Mouse (Mus musculus) heart, embryonic 10.5 days (tissue): ENCODE measurements around the gene Moap1. TPM values are rescaled to one million over a fixed set of nuclear protein-coding genes. Genes with fewer than 3 reads are reported as not detected.

Experiments
- DNase-seq: peaks from one replicate; pipeline ENCODE4 v3.0.0-alpha.2; 2017; ENCODE audit warnings: low spot score
- H3K27ac ChIP-seq: fragments of 300-500 bp; sonication (generic); 2 replicates; pipeline ENCODE4 v1.5.1; 2016; ENCODE audit warnings: mild to moderate bottlenecking
- H3K27me3 ChIP-seq: fragments of 300-500 bp; sonication (generic); 2 replicates; pipeline ENCODE4 v1.6.1; 2016; ENCODE audit warnings: mild to moderate bottlenecking; ENCODE audit not compliant: poor library complexity, insufficient read depth, severe bottlenecking
- H3K36me3 ChIP-seq: fragments of 300-500 bp; sonication (generic); 2 replicates; pipeline ENCODE4 v1.6.1; 2016; ENCODE audit warnings: mild to moderate bottlenecking, moderate library complexity
- H3K4me1 ChIP-seq: fragments of 300-500 bp; sonication (generic); 2 replicates; pipeline ENCODE4 v1.6.1; 2016; ENCODE audit warnings: mild to moderate bottlenecking
- H3K4me3 ChIP-seq: fragments of 300-500 bp; sonication (generic); 2 replicates; pipeline ENCODE4 v1.5.1; 2016; ENCODE audit warnings: mild to moderate bottlenecking, moderate library complexity
- H3K9me3 ChIP-seq: fragments of 300-500 bp; sonication (generic); 2 replicates; pipeline ENCODE4 v1.6.1; 2016; ENCODE audit warnings: mild to moderate bottlenecking, moderate library complexity
- WGBS: fragments of 180-500 bp; shearing (Covaris S2); methylation state at CpG from one replicate; pipeline ENCODE4 v1.1.7; 2016; 5-methylcytosine and 5-hydroxymethylcytosine counted together
- polyA plus RNA-seq: library from polyadenylated mRNA; unstranded; fragments of >200 nt; fragmentation: Nextera tagmentation; extraction: Ambion mirVana; gene quantifications from 2 replicates; pipeline ENCODE4 v1.2.1, GENCODE M21; 2016

Gene Moap1
- 24.0 and 24.8 TPM in 2 replicates for polyA plus RNA-seq

GRCm38 (mm10) chr12:102743589-102744574, at the start of gene Moap1, which contains the start of gene Tmem251:
Gene Moap1, minus strand, starts transcription at chr12:102743661.
Gene Tmem251, plus strand, starts transcription at chr12:102743762.
- peak; percentile 96 for DNase-seq
- H3K4me3 ChIP-seq: peak within 1 kb of the TSS; percentile 93
- under 1% methylated on average over 63 of the region's 63 CpGs for WGBS
- H3K27ac ChIP-seq: peak within 1 kb of the TSS; percentile 96
- H3K9me3 ChIP-seq: no peaks in the 10 kb centered on the region
- H3K36me3 ChIP-seq: peaks cover 15% of the 10 kb centered on the region
- peaks cover 23% of the 10 kb centered on the region for H3K4me1 ChIP-seq
- no peaks in the 10 kb centered on the region for H3K27me3 ChIP-seq

GRCm38 (mm10) chr12:102787927-102788326, 44.5 kb upstream of the Moap1 start:
- Histone ChIP-seq H3K27ac (no peak overlapping the region), H3K4me3 (no peak overlapping the region), H3K27me3 (no peaks in the 10 kb centered on the region), H3K36me3 (peaks cover 81% of the 10 kb centered on the region), H3K4me1 (no peaks in the 10 kb centered on the region), H3K9me3 (no peaks in the 10 kb centered on the region)
- WGBS: 87% methylated on average over 7 of the region's 7 CpGs
- DNase-seq: no peak

- no peak for DNase-seq
- Histone ChIP-seq H3K36me3 (peaks cover 59% of the 10 kb centered on the region), H3K27me3 (no peaks in the 10 kb centered on the region), H3K27ac (no peak overlapping the region), H3K4me3 (no peak overlapping the region), H3K4me1 (no peaks in the 10 kb centered on the region), H3K9me3 (no peaks in the 10 kb centered on the region)
- 80% methylated on average over 5 of the region's 5 CpGs for WGBS
These were observed 42.1 kb upstream of the Moap1 start for GRCm38 (mm10) chr12:102785593-102785985.

- no peak for DNase-seq
- Histone ChIP-seq H3K36me3 (peaks cover 54% of the 10 kb centered on the region), H3K4me1 (0 out of 2 replicates have a peak, but pooled peaks cover 2% of the 10 kb centered on the region), H3K9me3 (no peaks in the 10 kb centered on the region), H3K27me3 (no peaks in the 10 kb centered on the region), H3K4me3 (no peak overlapping the region), H3K27ac (no peak overlapping the region)
- WGBS: 84% methylated on average over 19 of the region's 19 CpGs
These were observed 41.6 kb upstream of the Moap1 start for GRCm38 (mm10) chr12:102784899-102785592.

- DNase-seq: no peak
- Histone ChIP-seq H3K4me3 (no peak overlapping the region), H3K4me1 (peaks cover 7% of the 10 kb centered on the region; the same call in 1 of the 2 replicates), H3K27me3 (no peaks in the 10 kb centered on the region), H3K27ac (no peak overlapping the region), H3K36me3 (peaks cover 40% of the 10 kb centered on the region), H3K9me3 (no peaks in the 10 kb centered on the region)
- WGBS: 89% methylated on average over 5 of the region's 5 CpGs
These were observed 39.4 kb upstream of the Moap1 start for GRCm38 (mm10) chr12:102782841-102783240.

- DNase-seq: no peak
- peaks cover 38% of the 10 kb centered on the region for H3K36me3 ChIP-seq
- H3K27me3 ChIP-seq: no peaks in the 10 kb centered on the region
- peaks cover 7% of the 10 kb centered on the region; the same call in 1 of the 2 replicates for H3K4me1 ChIP-seq
- no peak overlapping the region for H3K27ac ChIP-seq
- 29% methylated on average over 3 of the region's 3 CpGs for WGBS
- no peaks in the 10 kb centered on the region for H3K9me3 ChIP-seq
- no peak overlapping the region for H3K4me3 ChIP-seq
These were observed 36.0 kb upstream of the Moap1 start for GRCm38 (mm10) chr12:102779452-102779851.

GRCm38 (mm10) chr12:102778151-102778550, 34.7 kb upstream of the Moap1 start:
- DNase-seq: no peak
- Histone ChIP-seq H3K27me3 (no peaks in the 10 kb centered on the region), H3K4me1 (peaks cover 7% of the 10 kb centered on the region; the same call in 1 of the 2 replicates), H3K9me3 (no peaks in the 10 kb centered on the region), H3K27ac (no peak overlapping the region), H3K4me3 (no peak overlapping the region), H3K36me3 (peaks cover 42% of the 10 kb centered on the region)
- WGBS: 91% methylated on average over 5 of the region's 5 CpGs

GRCm38 (mm10) chr12:102776035-102776434, 32.6 kb upstream of the Moap1 start:
- WGBS: 91% methylated on average over 14 of the region's 14 CpGs
- Histone ChIP-seq H3K9me3 (no peaks in the 10 kb centered on the region), H3K27ac (no peak overlapping the region), H3K36me3 (peaks cover 63% of the 10 kb centered on the region), H3K4me3 (no peak overlapping the region), H3K4me1 (peaks cover 7% of the 10 kb centered on the region; the same call in 1 of the 2 replicates), H3K27me3 (no peaks in the 10 kb centered on the region)
- no peak for DNase-seq

GRCm38 (mm10) chr12:102772676-102773075, 29.2 kb upstream of the Moap1 start:
- Histone ChIP-seq H3K9me3 (no peaks in the 10 kb centered on the region), H3K27me3 (no peaks in the 10 kb centered on the region), H3K36me3 (peaks cover 94% of the 10 kb centered on the region), H3K4me3 (no peak overlapping the region), H3K4me1 (no peaks in the 10 kb centered on the region), H3K27ac (no peak overlapping the region)
- DNase-seq: peak; percentile 66
- WGBS: 93% methylated on average over 5 of the region's 5 CpGs

GRCm38 (mm10) chr12:102771601-102772000, 28.1 kb upstream of the Moap1 start:
- Histone ChIP-seq H3K4me1 (no peaks in the 10 kb centered on the region), H3K36me3 (peaks cover 96% of the 10 kb centered on the region), H3K27ac (no peak overlapping the region), H3K4me3 (no peak overlapping the region), H3K27me3 (no peaks in the 10 kb centered on the region), H3K9me3 (no peaks in the 10 kb centered on the region)
- DNase-seq: no peak
- 91% methylated on average over 8 of the region's 8 CpGs for WGBS

GRCm38 (mm10) chr12:102769000-102769399, 25.5 kb upstream of the Moap1 start:
- H3K9me3 ChIP-seq: no peaks in the 10 kb centered on the region
- peaks cover 96% of the 10 kb centered on the region for H3K36me3 ChIP-seq
- 91% methylated on average over 4 of the region's 4 CpGs for WGBS
- H3K27ac ChIP-seq: no peak overlapping the region
- no peaks in the 10 kb centered on the region for H3K4me1 ChIP-seq
- no peak for DNase-seq
- H3K4me3 ChIP-seq: no peak overlapping the region
- no peaks in the 10 kb centered on the region for H3K27me3 ChIP-seq

- Histone ChIP-seq H3K27ac (no peak overlapping the region), H3K4me1 (peaks cover 6% of the 10 kb centered on the region), H3K36me3 (peaks cover 58% of the 10 kb centered on the region), H3K4me3 (no peak overlapping the region), H3K9me3 (no peaks in the 10 kb centered on the region), H3K27me3 (no peaks in the 10 kb centered on the region)
- DNase-seq: peak; percentile 1
These were observed 20.2 kb upstream of the Moap1 start for GRCm38 (mm10) chr12:102763696-102764095.

- Histone ChIP-seq H3K36me3 (peaks cover 38% of the 10 kb centered on the region), H3K9me3 (no peaks in the 10 kb centered on the region), H3K27ac (no peak overlapping the region), H3K4me1 (peaks cover 13% of the 10 kb centered on the region), H3K4me3 (no peak overlapping the region), H3K27me3 (no peaks in the 10 kb centered on the region)
- WGBS: 88% methylated on average over 3 of the region's 3 CpGs
- peak; percentile 24 for DNase-seq
These were observed 18.2 kb upstream of the Moap1 start for GRCm38 (mm10) chr12:102761668-102762067.
